Mouse (Mus musculus) kidney, adult 2 months (tissue): Measurements from ENCODE around the gene Ighmbp2.

ENCODE experiments used
- CTCF ChIP-seq: fragments of 200-500 bp; conservative IDR thresholded peaks from 2 replicates; pipeline ENCODE4 v1.5.1; 2011; ENCODE audit warnings: low read depth, mild to moderate bottlenecking, control low read depth, low read length, moderate library complexity, mixed read lengths; ENCODE audit not compliant: insufficient read depth, insufficient read length
- POLR2A ChIP-seq: fragments of 200-500 bp; IDR thresholded peaks from one replicate; pipeline ENCODE4 v1.6.1; 2011; ENCODE audit warnings: low read depth, low read length, control low read depth

DNA sequence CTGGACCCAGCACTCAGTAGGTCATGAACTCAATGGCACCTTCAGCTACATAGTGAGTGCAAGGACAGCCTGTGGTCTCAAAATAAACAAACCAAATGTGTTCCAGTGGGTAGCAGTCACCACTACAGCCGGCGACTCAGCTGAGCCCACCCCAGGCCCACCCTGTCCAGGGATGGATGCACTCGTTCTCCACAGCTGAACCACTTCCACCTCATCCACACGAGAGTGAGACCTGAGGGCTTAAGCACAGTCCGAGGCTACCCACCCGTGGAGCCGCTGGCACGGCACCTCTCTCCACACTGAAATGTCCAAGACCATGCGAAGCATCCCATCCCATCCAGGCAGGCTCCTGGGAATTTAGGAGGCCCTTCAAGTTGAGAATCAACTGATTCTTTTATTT lies 13.5 kb downstream of the Ighmbp2 start:
- TF ChIP-seq CTCF, result no peak
- TF ChIP-seq POLR2A, result no peak
